Mouse (Mus musculus) spleen, adult 2 months (tissue): Measurements from ENCODE around the gene Cd79b.

Experiments used
- CTCF ChIP-seq: fragments of 200-500 bp; IDR thresholded peaks from 2 replicates; pipeline ENCODE4 v1.5.1; 2011; ENCODE audit warnings: mild to moderate bottlenecking, inconsistent platforms; ENCODE audit not compliant: insufficient read depth, insufficient read length, insufficient replicate concordance; ENCODE audit errors: extremely low read depth
- POLR2A ChIP-seq: fragments of 200-500 bp; IDR thresholded peaks from 2 replicates; pipeline ENCODE4 v1.6.1; 2011; ENCODE audit warnings: low read depth, low read length, inconsistent platforms

DNA sequence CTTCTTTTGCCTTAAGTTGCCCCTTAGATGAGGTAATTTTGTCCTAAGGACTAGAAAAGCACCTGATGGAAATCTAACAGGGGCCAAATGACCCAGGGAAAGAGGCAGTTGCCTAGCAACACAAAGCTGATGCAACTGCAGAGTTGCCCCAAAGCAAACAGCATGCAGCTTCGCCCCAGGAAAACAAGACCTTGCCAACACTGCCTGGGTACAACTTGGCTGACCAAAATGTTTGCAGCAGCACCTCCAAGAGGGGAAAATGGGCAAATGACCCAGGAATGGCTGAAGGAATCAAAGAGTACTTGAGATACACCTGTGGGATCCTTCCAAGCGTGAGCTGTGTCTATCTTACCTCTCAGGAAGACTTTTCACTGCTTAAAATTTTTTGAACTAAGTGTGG, 22.7 kb downstream of the Cd79b start:
- TF ChIP-seq POLR2A (no peak), CTCF (no peak)
